In the genomic region with DNA sequence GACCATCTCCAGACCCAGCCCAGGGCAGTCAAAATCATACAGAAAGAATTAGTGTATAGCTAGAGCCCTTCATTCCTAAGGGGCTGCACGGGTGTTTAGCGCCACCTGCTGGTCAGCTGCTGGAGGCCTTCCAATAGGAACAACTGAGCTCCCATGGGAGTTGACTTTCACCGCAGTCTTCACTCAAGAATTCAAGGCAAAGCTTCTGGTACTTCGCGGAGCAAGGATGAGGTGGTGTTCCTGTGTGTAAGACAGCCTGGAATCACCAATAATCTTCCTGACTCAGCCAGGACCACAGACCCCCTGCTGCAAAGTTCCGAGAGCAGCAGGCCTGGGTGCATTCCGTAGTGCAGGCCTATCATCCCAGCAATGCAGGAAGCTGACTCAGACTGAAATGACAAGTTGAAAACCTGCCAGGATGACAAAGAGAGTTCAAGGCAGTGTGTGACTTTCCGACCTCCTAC, we compare ENCODE assay signal across 8 mouse cellular contexts. TPM values are rescaled to one million over a fixed set of nuclear protein-coding genes. Genes with fewer than 3 reads are reported as not detected.
DNase-seq lines count a peak whose midpoint lies in the region; ATAC-seq and TF ChIP-seq lines count a peak whose summit lies in the region.

No protein-coding gene starts in this region.

- ATAC-seq in G1E (ENCODE audit: extremely low read depth, insufficient number of reproducible peaks, low FRiP score, poor library complexity, severe bottlenecking) = no peak
- ATAC-seq in forebrain, postnatal 0 days = peak; percentile 85
- peak; percentile 77 for ATAC-seq in lung, postnatal 0 days

- H3K4me2 ChIP-seq in forebrain, postnatal 0 days (ENCODE audit: low read depth) = no peak overlapping the region
- no peak overlapping the region for H3K4me2 ChIP-seq in lung, postnatal 0 days (replicated peaks; ENCODE audit: low read depth, low read length)

- peak; percentile 75 for DNase-seq in G1E (ENCODE audit: low spot score)
- peak; percentile 82 to 87 for DNase-seq in cerebellum, adult 18-20 months
- peak; percentile 88 for DNase-seq in forebrain, postnatal 0 days
- peak; percentile 95 for DNase-seq in heart, postnatal 4 days
- peak; percentile 73 for DNase-seq in layer of hippocampus, adult 9-10 months (ENCODE audit: low spot score)
- DNase-seq in lung, postnatal 0 days (ENCODE audit: low spot score) = peak; percentile 88
- DNase-seq in ovary, postnatal 36 days (ENCODE audit: low spot score) = peak; percentile 82
- DNase-seq in thymus, postnatal 14 days = peak; percentile 84

- no peak overlapping the region for H3K4me3 ChIP-seq in G1E (ENCODE audit: low read depth, low read length)
- no peak overlapping the region for H3K4me3 ChIP-seq in forebrain, postnatal 0 days (ENCODE audit: low read depth, low read length)
- no peak overlapping the region for H3K4me3 ChIP-seq in lung, postnatal 0 days (ENCODE audit: low read depth, low read length)

- TF ChIP-seq EP300 in lung, postnatal 0 days (IDR thresholded peaks at IDR 0.05) = no peak

- no peaks in the 10 kb centered on the region for H3K36me3 ChIP-seq in G1E (replicated peaks)
- H3K36me3 ChIP-seq in forebrain, postnatal 0 days (ENCODE audit: insufficient read depth) = no peaks in the 10 kb centered on the region
- H3K36me3 ChIP-seq in lung, postnatal 0 days (ENCODE audit: insufficient read depth, low read length) = no peaks in the 10 kb centered on the region

- peaks cover 11% of the 10 kb centered on the region for H3K27me3 ChIP-seq in G1E (ENCODE audit: insufficient read depth, low read length)
- no peaks in the 10 kb centered on the region; the same call in 1 of the 2 replicates for H3K27me3 ChIP-seq in forebrain, postnatal 0 days (ENCODE audit: insufficient read depth, low read length)
- no peaks in the 10 kb centered on the region for H3K27me3 ChIP-seq in lung, postnatal 0 days (replicated peaks; ENCODE audit: insufficient read depth, low read length)

- H3K4me1 ChIP-seq in G1E (ENCODE audit: insufficient read depth, low read depth, low read length) = peaks cover 85% of the 10 kb centered on the region
- H3K4me1 ChIP-seq in forebrain, postnatal 0 days (ENCODE audit: insufficient read depth) = peaks cover 4% of the 10 kb centered on the region; the same call in 1 of the 2 replicates
- no peaks in the 10 kb centered on the region for H3K4me1 ChIP-seq in lung, postnatal 0 days (ENCODE audit: insufficient read depth, low read depth, low read length)

- H3K27ac ChIP-seq in forebrain, postnatal 0 days (ENCODE audit: low read depth, low read length) = no peak overlapping the region
- no peak overlapping the region for H3K27ac ChIP-seq in lung, postnatal 0 days (ENCODE audit: low read length)

- H3K9ac ChIP-seq in forebrain, postnatal 0 days = no peak overlapping the region
- H3K9ac ChIP-seq in lung, postnatal 0 days (replicated peaks; ENCODE audit: low read depth) = no peak overlapping the region

- no peaks in the 10 kb centered on the region for H3K9me3 ChIP-seq in G1E (replicated peaks)
- no peaks in the 10 kb centered on the region for H3K9me3 ChIP-seq in forebrain, postnatal 0 days (ENCODE audit: low read length)
- no peaks in the 10 kb centered on the region for H3K9me3 ChIP-seq in lung, postnatal 0 days (ENCODE audit: low read length)

- WGBS in forebrain, postnatal 0 days = 38% methylated on average over 8 of the region's 8 CpGs
- 15% methylated on average over 8 of the region's 8 CpGs for WGBS in lung, postnatal 0 days

- peak; percentile 99 for TF ChIP-seq CTCF in G1E (IDR thresholded peaks at IDR 0.05; ENCODE audit: low read depth, low read length)
- TF ChIP-seq CTCF in forebrain, postnatal 0 days (IDR thresholded peaks at IDR 0.05; ENCODE audit: low read depth) = peak; percentile 94
- TF ChIP-seq CTCF in lung, postnatal 0 days (IDR thresholded peaks at IDR 0.05) = peak; percentile 98

RNA-seq across cellular contexts. Expression of gene Hsp90aa1, which starts 0.5 kb away (rescaled TPM):
- total RNA-seq in G1E (2014; fragmentation: Nextera tagmentation) (1,636 and 2,110 TPM in 2 replicates), G1E (2017) (2,016 and 2,418 TPM in 2 replicates)
- 197 and 458 TPM in 2 replicates for polyA plus RNA-seq in G1E (2012)
- 703 and 720 TPM in 2 replicates for total RNA-seq in forebrain, postnatal 0 days (2014; rRNA removed)
- polyA plus RNA-seq in forebrain, postnatal 0 days (2015; fragmentation: Nextera tagmentation; extraction: Ambion mirVana) = 1,123 and 1,324 TPM in 2 replicates
- total RNA-seq in heart, postnatal 4 days (2021) = 100 to 1,000 TPM; 275 to 295 TPM
- polyA plus RNA-seq in lung, postnatal 0 days (2015; fragmentation: Nextera tagmentation; extraction: Ambion mirVana) = 271 and 357 TPM in 2 replicates

RNA-seq across cellular contexts. Expression of gene 1700001K19Rik, which starts 20.6 kb away (rescaled TPM):
- total RNA-seq in G1E (2014; fragmentation: Nextera tagmentation) (not detected in 2 replicates), G1E (2017) (0.17 TPM in 1 of 2 replicates, not detected in the other)
- polyA plus RNA-seq in G1E (2012) = not detected in 2 replicates
- total RNA-seq in forebrain, postnatal 0 days (2014; rRNA removed) = not detected in 2 replicates
- not detected in 2 replicates for polyA plus RNA-seq in forebrain, postnatal 0 days (2015; fragmentation: Nextera tagmentation; extraction: Ambion mirVana)
- not detected for total RNA-seq in heart, postnatal 4 days (2021)
- polyA plus RNA-seq in lung, postnatal 0 days (2015; fragmentation: Nextera tagmentation; extraction: Ambion mirVana) = not detected in 2 replicates

RNA-seq across cellular contexts. Expression of gene Wdr20, which starts 34.7 kb away (rescaled TPM):
- total RNA-seq in G1E (2014; fragmentation: Nextera tagmentation) = 28.5 and 36.9 TPM in 2 replicates
- 47.1 and 47.7 TPM in 2 replicates for total RNA-seq in G1E (2017)
- polyA plus RNA-seq in G1E (2012) = 8.1 and 16.4 TPM in 2 replicates
- 33.3 and 40.3 TPM in 2 replicates for total RNA-seq in forebrain, postnatal 0 days (2014; rRNA removed)
- polyA plus RNA-seq in forebrain, postnatal 0 days (2015; fragmentation: Nextera tagmentation; extraction: Ambion mirVana) = 12.3 and 17.0 TPM in 2 replicates
- 10 to 100 TPM; 33.7 to 35.2 TPM for total RNA-seq in heart, postnatal 4 days (2021)
- polyA plus RNA-seq in lung, postnatal 0 days (2015; fragmentation: Nextera tagmentation; extraction: Ambion mirVana) = 12.5 and 15.6 TPM in 2 replicates
